9 mouse cellular contexts compared by ENCODE assay signal in the genomic region with DNA sequence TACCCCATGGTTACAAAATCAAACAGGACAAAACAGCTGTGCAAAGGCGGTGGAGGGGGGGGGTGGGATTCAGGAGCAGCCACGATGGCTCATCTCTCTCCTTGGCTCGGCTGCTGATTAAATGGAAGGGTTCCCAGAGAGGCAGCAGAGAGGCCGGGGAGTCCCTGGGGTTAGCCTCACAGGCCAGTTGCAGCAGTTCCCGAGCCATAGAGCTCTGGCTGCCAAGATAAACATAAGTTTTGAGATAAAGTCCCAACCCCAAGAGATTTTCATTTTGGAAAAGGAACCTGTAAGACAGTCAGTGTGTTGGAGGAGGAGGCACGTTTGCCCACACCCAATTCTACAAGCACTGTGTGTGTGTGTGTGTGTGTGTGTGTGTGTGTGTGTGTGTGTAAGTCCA.
DNase-seq lines count a peak whose midpoint lies in the region; ATAC-seq and TF ChIP-seq lines count a peak whose summit lies in the region.
"Had no signal": no experiment of that assay in that cellular context is flagged by ENCODE, and none has a peak within 500 bp of the region (broad histone marks: within the 10 kb centered on the region; RNA-seq: fewer than 3 reads in every experiment).

No protein-coding gene starts in this region.

- no peak overlapping the region for H3K9ac ChIP-seq in heart, embryonic 12.5 days
- no peak overlapping the region for H3K9ac ChIP-seq in limb, embryonic 14.5 days (ENCODE audit: low read depth, low read length, severe bottlenecking)
- no peak overlapping the region for H3K9ac ChIP-seq in forebrain, embryonic 14.5 days (ENCODE audit: low read length)

- WGBS in heart, embryonic 12.5 days, result 13% methylated on average over 6 of the region's 6 CpGs
- WGBS in limb, embryonic 14.5 days, result 43% methylated on average over 6 of the region's 6 CpGs
- WGBS in forebrain, embryonic 14.5 days, result 61% methylated on average over 6 of the region's 6 CpGs

- no peak overlapping the region for H3K27ac ChIP-seq in heart, embryonic 12.5 days (ENCODE audit: poor library complexity, severe bottlenecking)
- no peak overlapping the region for H3K27ac ChIP-seq in limb, embryonic 14.5 days (replicated peaks; ENCODE audit: low read depth, low read length)
- H3K27ac ChIP-seq in forebrain, embryonic 14.5 days (ENCODE audit: low read depth, low read length), result no peak overlapping the region

- no peak overlapping the region for H3K4me3 ChIP-seq in heart, embryonic 12.5 days
- no peak overlapping the region for H3K4me3 ChIP-seq in limb, embryonic 14.5 days (replicated peaks; ENCODE audit: low read length)
- no peak overlapping the region for H3K4me3 ChIP-seq in forebrain, embryonic 14.5 days (ENCODE audit: low read depth, low read length)

- no peaks in the 10 kb centered on the region for H3K36me3 ChIP-seq in heart, embryonic 12.5 days
- no peaks in the 10 kb centered on the region; the same call in 1 of the 2 replicates for H3K36me3 ChIP-seq in limb, embryonic 14.5 days (ENCODE audit: control insufficient read depth, insufficient read depth, low read length)
- H3K36me3 ChIP-seq in forebrain, embryonic 14.5 days (ENCODE audit: control insufficient read depth, insufficient read depth, low read length), result no peaks in the 10 kb centered on the region

- no peak for TF ChIP-seq POLR2A in limb, embryonic 14.5 days (IDR thresholded peaks at IDR 0.05; ENCODE audit: borderline replicate concordance, extremely low read depth, insufficient read depth, insufficient read length)

- no peaks in the 10 kb centered on the region for H3K9me3 ChIP-seq in heart, embryonic 12.5 days (replicated peaks)
- H3K9me3 ChIP-seq in limb, embryonic 14.5 days (ENCODE audit: control insufficient read depth, low read length), result no peaks in the 10 kb centered on the region
- no peaks in the 10 kb centered on the region for H3K9me3 ChIP-seq in forebrain, embryonic 14.5 days (replicated peaks; ENCODE audit: control insufficient read depth, low read length)

- H3K4me1 ChIP-seq in heart, embryonic 12.5 days (replicated peaks), result peaks cover 30% of the 10 kb centered on the region
- H3K4me1 ChIP-seq in limb, embryonic 14.5 days (ENCODE audit: control insufficient read depth, insufficient read depth, low read length), result peaks cover 18% of the 10 kb centered on the region
- peaks cover 4% of the 10 kb centered on the region; the same call in 1 of the 2 replicates for H3K4me1 ChIP-seq in forebrain, embryonic 14.5 days (ENCODE audit: control insufficient read depth, insufficient read depth, low read length)

- DNase-seq in urinary bladder, postnatal 14 days (ENCODE audit: low spot score), result peak; percentile 74
- no peak for DNase-seq in urinary bladder, postnatal 10 days (ENCODE audit: low spot score)
- DNase-seq in limb, embryonic 14.5 days (ENCODE audit: low spot score), result peak; percentile 48
- peak; percentile 67 to 78 for DNase-seq in urinary bladder, postnatal 4 days (ENCODE audit: low spot score in 2 of 2)
- DNase-seq in forebrain, embryonic 14.5 days (ENCODE audit: low spot score), result no peak
- no peak for DNase-seq in cerebellum, adult 11-12 months

- no peaks in the 10 kb centered on the region for H3K27me3 ChIP-seq in heart, embryonic 12.5 days (replicated peaks)
- no peaks in the 10 kb centered on the region for H3K27me3 ChIP-seq in limb, embryonic 14.5 days (ENCODE audit: control insufficient read depth, insufficient read depth, low read length)
- H3K27me3 ChIP-seq in forebrain, embryonic 14.5 days (replicated peaks; ENCODE audit: control insufficient read depth, insufficient read depth, low read length), result no peaks in the 10 kb centered on the region

- peak; percentile 54; the same call in 1 of the 2 replicates for ATAC-seq in heart, embryonic 12.5 days (ENCODE audit: insufficient number of reproducible peaks, low FRiP score)
- no peak; the same call in 1 of the 2 replicates for ATAC-seq in limb, embryonic 14.5 days (ENCODE audit: low FRiP score, low read depth)
- ATAC-seq in inflammation-experienced regulatory T-cells, adult 6 months, result no peak
- no peak for ATAC-seq in forebrain, embryonic 14.5 days
- ATAC-seq: midbrain, embryonic 16.5 days had no signal

- H3K4me2 ChIP-seq in heart, embryonic 12.5 days, result peak overlapping the region; percentile 8; the same call in 1 of the 2 replicates
- H3K4me2 ChIP-seq in limb, embryonic 14.5 days (replicated peaks; ENCODE audit: low read depth, low read length, severe bottlenecking), result no peak overlapping the region
- no peak overlapping the region for H3K4me2 ChIP-seq in forebrain, embryonic 14.5 days (ENCODE audit: low read length)

Comparison
In these comparisons a context has a peak if more than half of its experiments do, and no peak if none do; other contexts are left out.
1. DNase-seq: peak in urinary bladder, postnatal 14 days (single experiment), limb, embryonic 14.5 days (single experiment) and urinary bladder, postnatal 4 days (2 of 2); none in urinary bladder, postnatal 10 days (single experiment), forebrain, embryonic 14.5 days (single experiment) and cerebellum, adult 11-12 months (single experiment).